Mouse (Mus musculus) urinary bladder, postnatal 36 days (tissue): ENCODE measurements around the gene Rdm1.
A peak's percentile ranks its signal among the peaks of the same experiment; 100 is the strongest.

ENCODE experiments used
- DNase-seq, 2 experiments: peaks; one replicate each; pipeline ENCODE4 v3.0.0; 2022; ENCODE audit warnings: low spot score in 2 of 2, mixed read lengths in 1 of 2

The Rdm1 gene

GRCm38 (mm10) chr11:101657886-101658750, 31.1 kb downstream of the Rdm1 start:
- DNase-seq, result peak; percentile 74 to 79

GRCm38 (mm10) chr11:101658751-101659558, 32.0 kb downstream of the Rdm1 start:
- peak; percentile 46 to 51 for DNase-seq

DNA sequence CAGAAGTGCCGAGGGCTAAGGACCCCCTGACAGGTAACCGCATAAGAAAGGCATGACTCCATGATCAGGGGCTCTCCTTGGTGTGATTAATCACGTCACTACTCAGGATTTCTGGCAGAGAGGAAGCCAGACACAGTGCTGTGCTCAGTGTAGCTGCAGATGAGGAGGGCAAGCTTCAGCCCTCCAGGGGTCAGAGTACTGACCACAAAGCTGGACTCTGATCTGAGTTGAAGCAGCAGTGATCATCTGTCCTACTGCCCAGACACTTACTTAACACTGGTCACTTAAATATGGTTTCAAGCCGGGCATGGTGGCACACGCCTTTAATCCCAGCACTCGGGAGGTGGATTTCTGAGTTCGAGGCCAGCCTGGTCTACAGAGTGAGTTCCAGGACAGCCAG, 34.2 kb downstream of the Rdm1 start:
- no peak for DNase-seq

DNA sequence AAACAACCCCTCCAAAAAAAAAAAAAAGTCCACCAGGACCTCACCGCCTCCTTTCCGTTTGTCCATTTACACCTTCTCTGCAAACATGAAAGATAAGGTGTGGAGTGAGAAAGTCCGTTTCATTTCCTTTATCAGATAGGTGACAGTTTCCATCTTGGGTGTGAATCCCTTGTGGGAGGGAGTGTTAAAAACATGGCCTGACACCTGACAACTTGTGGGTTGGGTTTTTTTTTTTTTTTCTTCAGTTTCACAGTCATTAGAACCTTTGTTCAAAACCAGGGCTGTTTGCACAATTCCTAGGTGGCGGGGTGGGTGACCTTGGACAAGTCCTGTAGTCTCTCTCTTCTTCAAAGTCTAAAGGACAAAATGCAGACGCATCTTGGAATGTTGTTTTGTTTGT, 34.8 kb downstream of the Rdm1 start:
- no peak for DNase-seq

- no peak for DNase-seq
These were observed 36.4 kb downstream of the Rdm1 start for GRCm38 (mm10) chr11:101663229-101664027.

GRCm38 (mm10) chr11:101664825-101665635, 38.0 kb downstream of the Rdm1 start, which contains the start of gene Arl4d:
Gene Arl4d (plus strand): TSS chr11:101665541.
- DNase-seq, result peak; percentile 91 to 97

GRCm38 (mm10) chr11:101665636-101665992, 38.6 kb downstream of the Rdm1 start:
- no peak for DNase-seq

GRCm38 (mm10) chr11:101666626-101667345, 39.8 kb downstream of the Rdm1 start:
- DNase-seq, result peak in 1 of 2 experiments; percentile 13

DNA sequence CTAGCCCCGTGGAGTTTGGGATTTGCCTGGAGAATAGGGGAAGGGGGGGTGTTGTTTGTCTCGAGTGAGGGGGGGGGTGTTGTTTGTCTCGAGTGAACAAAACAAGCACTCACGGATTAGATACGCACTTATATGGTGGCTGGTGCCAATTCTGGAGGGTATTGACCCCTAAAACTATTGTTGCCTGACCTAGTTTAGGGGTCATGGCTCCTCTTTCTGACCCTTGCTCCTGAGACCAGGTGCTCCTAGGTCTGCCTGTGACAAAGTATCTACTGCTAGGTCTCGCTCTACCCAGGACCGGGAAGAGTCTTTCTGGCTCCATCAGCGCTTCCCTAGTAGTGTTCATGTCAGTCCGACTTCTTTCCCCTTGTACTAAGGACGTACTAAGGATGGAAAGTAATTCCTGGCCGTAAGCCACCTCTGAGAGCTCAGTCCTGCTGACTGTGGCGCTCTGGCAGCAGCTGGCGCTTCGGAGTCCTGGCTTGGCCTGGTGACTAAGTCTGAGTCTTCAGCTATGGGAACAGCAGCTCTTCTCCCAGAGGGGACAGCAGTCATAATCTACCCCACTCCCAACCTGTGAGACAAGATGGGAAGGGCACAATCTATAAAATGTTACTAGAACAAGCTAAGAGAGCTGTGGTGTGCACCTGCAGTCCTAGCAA, 41.0 kb downstream of the Rdm1 start:
- DNase-seq, result peak in 1 of 2 experiments; percentile 50

GRCm38 (mm10) chr11:101668546-101669261, 41.7 kb downstream of the Rdm1 start:
- DNase-seq, result peak in 1 of 2 experiments; percentile 37

DNA sequence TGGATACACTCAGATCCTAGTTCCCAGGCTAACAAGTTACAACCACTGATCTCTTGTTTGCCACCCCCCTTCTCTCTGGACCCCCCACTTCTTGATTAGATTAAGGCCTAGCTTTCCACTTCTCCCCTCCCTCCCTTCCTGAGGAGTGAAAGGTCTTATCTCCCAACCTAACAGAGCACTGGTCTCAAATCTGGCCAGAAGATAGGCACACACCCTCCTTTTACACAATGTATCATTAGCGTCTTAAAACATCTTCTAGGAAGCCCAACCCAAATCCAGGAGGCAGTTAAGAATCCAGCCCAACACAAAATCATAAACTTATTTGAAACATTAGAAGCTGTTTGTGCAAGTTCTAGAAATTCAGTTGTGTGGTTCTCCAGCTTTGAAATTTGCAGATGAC, 43.3 kb downstream of the Rdm1 start:
- no peak for DNase-seq

DNA sequence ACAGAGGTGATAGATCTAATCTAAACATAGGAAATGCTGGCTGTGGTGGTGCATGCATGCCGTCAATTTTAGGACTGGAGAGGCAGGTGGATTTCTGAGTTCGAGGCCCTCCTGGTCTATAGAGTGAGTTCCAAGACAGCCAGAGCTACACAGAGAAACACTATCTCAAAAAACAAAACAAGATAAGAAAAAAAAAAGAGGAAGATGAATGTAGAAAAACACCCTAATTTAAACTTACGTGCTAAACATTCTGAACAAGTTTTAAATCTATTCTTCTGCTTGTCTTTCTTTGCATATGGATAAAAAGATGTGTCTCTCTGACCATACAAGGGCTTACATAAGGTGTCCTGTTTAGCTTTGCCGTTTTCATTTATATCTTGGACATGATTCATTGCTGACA, 44.3 kb downstream of the Rdm1 start:
- no peak for DNase-seq

- DNase-seq, result no peak
These were observed 46.1 kb downstream of the Rdm1 start for GRCm38 (mm10) chr11:101673010-101673642.

DNA sequence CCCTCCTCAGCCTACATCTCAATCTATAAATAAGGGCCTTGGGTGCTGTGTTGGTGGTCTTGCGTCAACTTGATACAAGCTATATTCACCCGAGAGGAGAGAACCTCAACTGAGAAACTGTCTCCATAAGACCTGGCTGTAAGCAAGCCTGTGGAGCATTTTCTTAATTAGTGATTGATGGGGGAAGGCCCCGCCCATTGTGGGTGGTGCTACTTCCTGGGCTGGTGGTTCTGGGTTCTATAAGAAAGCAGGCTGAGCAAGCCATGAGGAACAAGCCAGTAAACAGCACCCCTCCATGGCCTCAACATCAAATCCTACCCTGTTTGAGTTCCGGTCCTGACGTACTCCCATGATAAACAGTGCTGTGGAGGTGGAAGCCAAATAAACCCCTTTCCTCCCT, 47.1 kb downstream of the Rdm1 start:
- DNase-seq, result no peak

DNA sequence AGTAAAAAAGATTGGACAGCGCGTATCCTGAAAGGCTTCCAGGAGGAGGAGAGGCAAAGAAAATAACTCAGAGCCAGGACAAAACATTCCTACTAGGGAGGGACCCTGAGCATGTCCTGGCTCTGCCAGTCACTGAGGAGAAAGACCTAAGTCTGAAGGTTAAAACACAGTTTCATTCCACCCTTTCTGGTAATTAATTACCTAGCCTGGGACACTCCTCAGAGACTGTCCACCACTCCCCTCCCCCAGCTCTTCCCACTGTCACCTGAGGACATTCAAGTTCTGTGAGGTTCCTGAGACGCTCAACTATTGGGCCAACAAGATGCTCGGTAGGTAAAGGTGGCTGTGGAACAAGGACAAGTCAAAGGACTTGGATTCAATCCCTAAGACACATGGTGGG, 48.4 kb downstream of the Rdm1 start:
- DNase-seq, result no peak

DNA sequence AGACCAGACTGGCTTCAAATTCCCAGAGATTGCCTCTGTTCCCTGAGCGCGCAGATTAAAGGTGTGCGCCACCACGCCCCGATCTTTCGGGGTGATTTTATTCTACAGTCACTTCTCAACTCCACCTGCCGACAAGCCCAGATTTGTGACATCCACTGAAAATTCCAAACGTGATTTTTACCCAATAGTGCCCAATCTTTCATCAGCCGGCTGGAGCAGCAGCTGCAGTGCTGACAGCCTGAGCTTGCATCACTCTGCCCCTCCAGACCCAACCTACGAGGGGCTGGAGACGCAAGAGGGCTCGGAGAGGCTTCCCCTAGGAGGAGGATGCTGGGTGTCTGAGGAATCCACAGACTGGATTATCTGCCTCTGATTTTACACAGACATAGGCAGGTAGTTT, 50.7 kb downstream of the Rdm1 start:
- no peak for DNase-seq

DNA sequence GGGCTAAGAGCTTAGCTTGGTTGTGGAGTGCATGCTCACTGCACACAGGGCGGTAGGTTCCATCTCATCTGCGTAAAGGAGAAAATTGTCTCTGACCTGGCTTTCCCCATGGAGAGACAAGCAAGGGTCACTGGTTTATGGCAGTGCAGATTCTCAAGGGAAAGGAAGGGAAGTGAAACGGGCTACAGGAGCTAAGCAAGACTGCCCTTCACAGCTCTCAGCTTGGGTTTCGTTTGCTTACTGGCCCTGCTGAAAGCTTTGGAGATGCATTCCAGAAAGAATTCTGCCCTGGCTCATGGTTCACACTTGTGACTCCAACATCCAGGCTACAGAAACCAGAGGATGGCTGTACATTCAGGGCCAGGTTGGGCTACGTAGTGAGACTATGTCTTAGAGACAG, 51.8 kb downstream of the Rdm1 start:
- DNase-seq, result no peak

DNA sequence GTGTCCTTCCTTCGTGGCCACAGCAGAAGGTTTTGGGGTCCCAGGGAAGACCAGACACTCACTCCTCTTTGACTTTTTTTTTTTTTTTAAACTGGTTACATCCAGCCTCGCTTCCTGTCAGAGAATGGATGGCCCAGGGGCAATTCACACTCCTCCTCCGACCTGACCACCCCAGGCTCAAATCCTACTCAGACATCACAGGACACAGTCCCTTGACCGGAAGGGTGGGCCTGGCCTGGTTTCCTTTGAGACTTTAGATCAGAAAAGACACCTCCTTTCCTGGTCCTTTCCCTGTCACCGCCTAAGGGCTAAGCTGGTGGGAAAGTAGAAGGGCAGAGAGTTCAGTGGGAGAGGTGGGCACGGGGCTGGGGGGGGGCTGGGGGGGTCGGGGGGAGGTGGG, 52.9 kb downstream of the Rdm1 start:
- no peak for DNase-seq
